Mouse (Mus musculus) limb, embryonic 10.5 days (tissue): ENCODE results near the gene Sema5a. TPM values are rescaled to one million over a fixed set of nuclear protein-coding genes. Genes with fewer than 3 reads are reported as not detected.
A peak's percentile ranks its signal among the peaks of the same experiment; 100 is the strongest.

Experiments
- DNase-seq: peaks from one replicate; pipeline ENCODE4 v3.0.0-alpha.2; 2017; ENCODE audit warnings: low spot score
- H3K27ac ChIP-seq: fragments of 300-500 bp; sonication (generic); 2 replicates; pipeline ENCODE4 v1.5.1; 2016; ENCODE audit warnings: mild to moderate bottlenecking
- H3K27me3 ChIP-seq: fragments of 300-500 bp; sonication (generic); 2 replicates; pipeline ENCODE4 v1.6.1; 2016; ENCODE audit warnings: low read depth, mild to moderate bottlenecking; ENCODE audit not compliant: poor library complexity, severe bottlenecking
- H3K36me3 ChIP-seq: fragments of 300-500 bp; sonication (generic); 2 replicates; pipeline ENCODE4 v1.6.1; 2016; ENCODE audit warnings: mild to moderate bottlenecking, moderate library complexity
- H3K4me1 ChIP-seq: fragments of 300-500 bp; sonication (generic); 2 replicates; pipeline ENCODE4 v1.6.1; 2016
- H3K4me3 ChIP-seq: fragments of 300-500 bp; sonication (generic); 2 replicates; pipeline ENCODE4 v1.5.1; 2016; ENCODE audit warnings: mild to moderate bottlenecking, moderate library complexity
- H3K9me3 ChIP-seq: fragments of 300-500 bp; sonication (generic); replicated peaks from 2 replicates; pipeline ENCODE4 v1.6.1; 2016; ENCODE audit warnings: mild to moderate bottlenecking
- WGBS: fragments of 180-500 bp; shearing (Covaris S2); methylation state at CpG from one replicate; pipeline ENCODE4 v1.1.7; 2016; 5-methylcytosine and 5-hydroxymethylcytosine counted together
- polyA plus RNA-seq: library from polyadenylated mRNA; unstranded; fragments of >200 nt; fragmentation: Nextera tagmentation; extraction: Ambion mirVana; gene quantifications from 2 replicates; pipeline ENCODE4 v1.2.1, GENCODE M21; 2016

The Sema5a gene
- polyA plus RNA-seq, 1 experiment from 2014 or later: 22.6 TPM

- H3K27ac ChIP-seq: peak overlapping the region; percentile 87
- H3K36me3 ChIP-seq: no peaks in the 10 kb centered on the region
- H3K9me3 ChIP-seq: no peaks in the 10 kb centered on the region
- 38% methylated on average over 7 of the region's 7 CpGs for WGBS
- no peaks in the 10 kb centered on the region for H3K27me3 ChIP-seq
- peaks cover 40% of the 10 kb centered on the region for H3K4me1 ChIP-seq
- no peak overlapping the region for H3K4me3 ChIP-seq
- peak; percentile 76 for DNase-seq
Measured at GRCm38 (mm10) chr15:32447558-32448349, 203.1 kb downstream of the Sema5a start.

- Histone ChIP-seq H3K27ac (no peak overlapping the region), H3K27me3 (no peaks in the 10 kb centered on the region), H3K9me3 (no peaks in the 10 kb centered on the region), H3K4me3 (no peak overlapping the region), H3K4me1 (peaks cover 17% of the 10 kb centered on the region), H3K36me3 (no peaks in the 10 kb centered on the region)
- no peak for DNase-seq
- 74% methylated on average over 2 of the region's 2 CpGs for WGBS
Measured at GRCm38 (mm10) chr15:32459046-32459445, 214.4 kb downstream of the Sema5a start.

GRCm38 (mm10) chr15:32460238-32460637 lies 215.6 kb downstream of the Sema5a start:
- 66% methylated on average over 7 of the region's 7 CpGs for WGBS
- H3K27me3 ChIP-seq: no peaks in the 10 kb centered on the region
- no peak overlapping the region for H3K4me3 ChIP-seq
- no peak for DNase-seq
- no peak overlapping the region for H3K27ac ChIP-seq
- no peaks in the 10 kb centered on the region for H3K9me3 ChIP-seq
- H3K36me3 ChIP-seq: no peaks in the 10 kb centered on the region
- peaks cover 17% of the 10 kb centered on the region for H3K4me1 ChIP-seq

DNA sequence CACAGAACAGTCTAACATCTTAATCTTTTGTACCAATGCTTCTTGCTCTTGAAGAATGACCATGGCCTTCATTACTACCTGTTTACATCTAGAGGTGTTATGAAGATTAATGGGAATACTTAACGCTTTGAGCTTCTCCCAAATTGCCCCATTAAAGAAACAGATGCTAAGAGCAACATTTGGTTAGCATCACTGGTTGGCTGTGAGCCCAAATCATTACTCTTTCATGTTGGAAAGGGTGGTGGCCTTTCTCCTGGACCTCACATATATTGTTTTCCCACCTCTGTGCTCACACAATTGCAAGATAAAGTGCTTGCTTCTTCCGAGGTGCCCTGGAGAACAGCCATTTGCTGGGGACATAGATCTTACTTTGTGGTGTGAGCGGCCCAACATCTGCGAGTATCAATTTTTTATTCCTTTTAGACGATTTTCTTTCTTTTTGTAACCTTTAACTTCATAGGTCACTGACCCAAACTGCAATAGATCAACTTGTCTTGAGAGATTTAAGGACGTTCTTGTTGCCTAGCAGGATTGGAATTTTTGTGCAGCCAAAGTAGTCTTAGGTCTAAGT lies 227.0 kb downstream of the Sema5a start:
- Histone ChIP-seq H3K27ac (no peak overlapping the region), H3K36me3 (no peaks in the 10 kb centered on the region), H3K4me1 (peaks cover 33% of the 10 kb centered on the region), H3K4me3 (no peak overlapping the region), H3K9me3 (no peaks in the 10 kb centered on the region), H3K27me3 (no peaks in the 10 kb centered on the region)
- peak; percentile 41 for DNase-seq
- WGBS: 17% methylated on average over 6 of the region's 6 CpGs

DNA sequence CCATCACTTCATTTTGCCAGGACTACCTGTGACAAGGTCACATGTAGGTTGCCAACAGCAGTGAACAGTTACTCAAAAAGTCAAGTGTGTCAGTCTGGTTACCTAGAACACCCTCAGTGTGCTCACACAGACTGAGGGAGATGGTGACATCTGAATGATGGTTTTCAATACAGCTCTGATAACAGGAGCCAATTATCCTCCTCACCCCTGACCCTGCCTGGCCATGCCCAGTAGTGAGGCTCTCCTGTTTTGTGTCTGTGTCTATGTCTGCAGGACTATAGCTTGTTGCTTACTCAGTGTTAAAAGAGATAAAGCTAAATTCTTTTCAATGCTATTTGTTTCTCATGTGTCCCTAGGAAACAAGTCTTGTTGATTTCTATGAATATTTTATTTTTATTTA lies 236.1 kb downstream of the Sema5a start:
- Histone ChIP-seq H3K9me3 (no peaks in the 10 kb centered on the region), H3K36me3 (no peaks in the 10 kb centered on the region), H3K27me3 (no peaks in the 10 kb centered on the region), H3K4me3 (no peak overlapping the region), H3K4me1 (no peaks in the 10 kb centered on the region), H3K27ac (no peak overlapping the region)
- no peak for DNase-seq

DNA sequence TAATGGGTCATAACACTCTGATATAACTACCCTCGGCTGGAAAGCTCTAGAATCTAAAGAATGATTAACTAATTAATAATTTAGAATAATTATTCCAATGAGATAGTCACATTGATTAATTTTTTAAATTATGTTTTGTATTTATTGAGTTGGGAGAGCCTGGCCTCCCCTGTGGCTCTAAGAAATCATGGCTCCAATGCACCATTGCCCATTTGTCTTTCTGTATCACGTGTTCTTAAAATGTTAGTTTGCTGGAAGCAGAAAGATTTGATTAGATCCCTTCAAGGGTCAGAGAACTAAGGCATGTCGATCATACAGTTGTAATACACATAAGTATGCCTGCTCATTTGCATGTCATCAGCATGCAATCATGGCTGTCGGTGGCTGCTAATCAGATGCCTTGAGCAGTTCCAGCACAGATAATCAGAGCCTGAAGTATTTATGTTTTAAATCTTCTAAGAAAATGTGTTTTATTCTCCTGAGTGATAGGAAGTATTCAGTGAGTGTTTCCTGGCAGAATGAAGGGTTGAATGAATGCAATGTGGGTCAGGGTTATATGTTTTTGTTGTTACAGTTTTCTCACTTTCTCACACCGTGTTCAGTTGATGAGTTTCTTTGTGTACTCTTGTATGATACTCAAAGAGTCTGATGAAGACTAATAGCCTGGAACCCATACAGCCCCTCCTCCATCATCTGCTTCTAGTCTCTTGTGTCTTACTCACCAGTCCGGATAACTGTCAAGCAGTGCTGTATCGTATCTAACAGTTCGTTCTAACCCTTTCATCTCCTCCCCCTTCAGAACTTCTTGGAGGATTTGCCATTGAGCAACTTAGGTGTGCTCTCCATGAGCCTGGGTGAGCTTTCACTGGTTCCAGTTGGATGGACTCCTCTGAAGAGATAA lies 240.7 kb downstream of the Sema5a start:
- H3K4me1 ChIP-seq: no peaks in the 10 kb centered on the region
- H3K36me3 ChIP-seq: no peaks in the 10 kb centered on the region
- no peaks in the 10 kb centered on the region for H3K9me3 ChIP-seq
- H3K27me3 ChIP-seq: no peaks in the 10 kb centered on the region
- DNase-seq: no peak
- WGBS: 89% methylated on average over 8 of the region's 8 CpGs
- H3K27ac ChIP-seq: no peak overlapping the region
- no peak overlapping the region for H3K4me3 ChIP-seq

- no peaks in the 10 kb centered on the region for H3K9me3 ChIP-seq
- no peak overlapping the region for H3K4me3 ChIP-seq
- no peaks in the 10 kb centered on the region for H3K36me3 ChIP-seq
- H3K27ac ChIP-seq: no peak overlapping the region
- H3K27me3 ChIP-seq: no peaks in the 10 kb centered on the region
- no peaks in the 10 kb centered on the region for H3K4me1 ChIP-seq
- DNase-seq: no peak
- WGBS: 70% methylated on average over 1 of the region's 1 CpGs
Measured at GRCm38 (mm10) chr15:32487968-32488367, 243.4 kb downstream of the Sema5a start.

DNA sequence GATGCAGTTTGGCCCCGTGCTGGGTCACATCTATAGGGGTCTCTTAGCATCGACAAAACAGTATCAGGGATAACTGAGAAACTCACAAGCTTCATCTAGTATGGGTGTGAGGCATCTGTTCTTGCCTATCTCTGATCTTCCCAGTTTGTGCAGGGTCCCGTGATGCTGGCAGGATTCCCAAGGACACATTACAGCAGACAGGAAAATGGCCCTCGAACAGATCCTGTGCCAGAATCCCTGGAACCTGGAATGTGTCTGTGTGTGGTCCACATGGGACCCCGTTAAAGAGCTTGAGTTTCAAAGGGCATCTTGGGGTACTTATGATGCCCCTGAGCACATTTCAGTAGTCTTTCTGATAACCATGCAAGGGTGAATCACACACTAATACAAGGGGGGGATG lies 249.6 kb downstream of the Sema5a start:
- Histone ChIP-seq H3K36me3 (no peaks in the 10 kb centered on the region), H3K9me3 (no peaks in the 10 kb centered on the region), H3K4me1 (peaks cover 5% of the 10 kb centered on the region; the same call in 1 of the 2 replicates), H3K27me3 (no peaks in the 10 kb centered on the region), H3K27ac (no peak overlapping the region), H3K4me3 (no peak overlapping the region)
- DNase-seq: no peak
- WGBS: 86% methylated on average over 5 of the region's 5 CpGs

GRCm38 (mm10) chr15:32494899-32495298 lies 250.3 kb downstream of the Sema5a start:
- Histone ChIP-seq H3K9me3 (no peaks in the 10 kb centered on the region), H3K27ac (no peak overlapping the region), H3K36me3 (no peaks in the 10 kb centered on the region), H3K4me1 (peaks cover 5% of the 10 kb centered on the region; the same call in 1 of the 2 replicates), H3K4me3 (no peak overlapping the region), H3K27me3 (no peaks in the 10 kb centered on the region)
- WGBS: 52% methylated on average over 1 of the region's 1 CpGs
- DNase-seq: no peak

DNA sequence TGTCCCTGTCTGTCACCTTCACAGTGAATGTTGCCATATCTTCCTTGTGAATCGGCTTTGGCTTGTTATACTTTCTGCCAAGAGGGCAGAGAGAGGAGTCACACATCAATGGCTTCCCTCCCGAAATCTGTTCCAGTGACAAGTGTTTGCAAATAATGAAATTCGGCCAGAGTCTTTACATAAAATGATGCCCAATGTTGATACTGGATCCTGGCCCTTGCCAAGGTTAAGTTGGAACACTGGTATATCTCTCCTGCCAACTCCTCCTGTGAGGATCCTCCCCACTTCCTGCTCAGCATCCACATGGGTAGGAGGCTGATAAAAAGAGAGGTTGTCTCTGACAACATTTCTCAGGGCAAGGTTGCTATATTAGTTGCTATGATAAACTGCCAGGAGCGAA lies 252.3 kb downstream of the Sema5a start:
- 81% methylated on average over 4 of the region's 4 CpGs for WGBS

DNA sequence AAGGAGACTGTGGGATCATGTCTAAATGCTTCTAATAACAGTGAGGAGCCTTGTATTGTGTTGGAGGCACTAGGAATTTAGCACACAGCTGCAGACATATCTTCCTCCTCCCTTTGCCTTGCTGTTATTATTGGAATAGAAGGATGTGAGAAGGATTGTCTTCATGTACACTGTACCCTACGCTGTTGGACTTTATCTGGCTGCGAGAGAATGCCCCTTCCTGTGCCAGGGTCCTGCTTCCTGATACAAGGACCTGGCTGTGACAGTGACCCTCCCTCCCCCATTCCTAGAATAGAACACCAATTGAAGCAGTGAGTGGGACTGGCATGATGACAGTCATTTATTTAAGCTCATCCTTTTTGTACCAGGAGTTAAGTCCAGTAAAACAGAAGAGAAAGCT lies 261.3 kb downstream of the Sema5a start:
- no peaks in the 10 kb centered on the region for H3K4me1 ChIP-seq
- H3K9me3 ChIP-seq: no peaks in the 10 kb centered on the region
- DNase-seq: no peak
- no peak overlapping the region for H3K4me3 ChIP-seq
- WGBS: 97% methylated on average over 2 of the region's 2 CpGs
- H3K27ac ChIP-seq: no peak overlapping the region
- H3K36me3 ChIP-seq: no peaks in the 10 kb centered on the region
- H3K27me3 ChIP-seq: no peaks in the 10 kb centered on the region

More for the DNA sequence above, 252.3 kb downstream of the Sema5a start:
- Histone ChIP-seq H3K36me3 (no peaks in the 10 kb centered on the region), H3K9me3 (no peaks in the 10 kb centered on the region), H3K4me3 (no peak overlapping the region), H3K27me3 (no peaks in the 10 kb centered on the region), H3K4me1 (peaks cover 5% of the 10 kb centered on the region; the same call in 1 of the 2 replicates), H3K27ac (no peak overlapping the region)
- no peak for DNase-seq

- no peaks in the 10 kb centered on the region for H3K9me3 ChIP-seq
- H3K36me3 ChIP-seq: no peaks in the 10 kb centered on the region
- H3K27ac ChIP-seq: no peak overlapping the region
- DNase-seq: no peak
- H3K4me1 ChIP-seq: no peaks in the 10 kb centered on the region
- H3K27me3 ChIP-seq: no peaks in the 10 kb centered on the region
- H3K4me3 ChIP-seq: no peak overlapping the region
Measured at GRCm38 (mm10) chr15:32508282-32508681, 263.7 kb downstream of the Sema5a start.

- no peak overlapping the region for H3K4me3 ChIP-seq
- WGBS: 76% methylated on average over 1 of the region's 1 CpGs
- DNase-seq: no peak
- H3K27me3 ChIP-seq: no peaks in the 10 kb centered on the region
- H3K9me3 ChIP-seq: no peaks in the 10 kb centered on the region
- no peaks in the 10 kb centered on the region for H3K4me1 ChIP-seq
- H3K36me3 ChIP-seq: no peaks in the 10 kb centered on the region
- H3K27ac ChIP-seq: no peak overlapping the region
Measured at GRCm38 (mm10) chr15:32514877-32515276, 270.3 kb downstream of the Sema5a start.
